Mouse (Mus musculus): ENCODE measurements at regions not wholly inside any gene's neighbourhood (a gene's known extent, or its start where the extent isn't known, plus 50 kb on each side); places are given as distances from the start of the nearest gene placed in this dataset.

DNA sequence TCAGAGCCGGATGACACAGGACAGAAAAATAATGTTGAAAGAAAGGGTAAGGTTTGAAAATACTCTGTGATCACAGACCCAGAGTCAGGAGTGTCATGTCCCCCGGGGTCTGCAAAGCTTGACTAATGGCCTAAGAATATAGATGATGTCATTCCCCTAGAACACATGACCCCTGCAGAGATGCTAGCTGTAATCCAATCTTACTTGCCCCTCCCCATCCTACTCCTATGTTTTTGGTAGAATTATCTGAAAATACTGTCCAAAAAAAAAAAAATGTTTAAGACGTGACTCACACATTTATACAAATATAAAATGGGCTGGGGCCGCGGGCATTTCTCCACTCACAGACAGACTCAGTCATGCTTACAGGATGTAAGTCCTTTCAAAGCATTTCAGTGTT is 210.3 kb upstream of the Jmjd1c start:
- TF ChIP-seq CTCF (IDR thresholded peaks at IDR 0.05; ENCODE audit: extremely low read depth, insufficient read depth, insufficient read length, insufficient replicate concordance) (no peak), POLR2A (IDR thresholded peaks at IDR 0.05; ENCODE audit: low read depth, low read length) (no peak)
